ENCODE assay signal across 15 mouse cellular contexts in the genomic region with DNA sequence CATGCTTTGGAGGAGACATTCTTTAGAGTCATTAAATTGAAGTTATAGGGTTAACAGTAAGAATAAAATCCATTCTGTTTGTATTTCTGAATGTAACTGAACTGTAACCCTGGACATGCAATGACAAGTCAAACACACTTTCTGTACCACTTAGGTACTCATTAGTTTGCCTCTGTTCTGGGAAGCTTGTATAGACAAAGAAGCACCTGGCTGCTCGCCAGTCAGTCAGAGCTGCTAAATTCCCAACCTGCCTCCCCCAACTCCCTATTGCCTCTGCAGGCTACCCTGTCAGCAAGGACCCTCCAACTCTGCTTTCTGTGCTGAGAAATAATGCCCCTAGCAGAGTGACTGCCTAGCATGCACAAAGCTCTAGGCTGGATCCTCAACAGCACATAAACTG. TPM values are rescaled to one million over a fixed set of nuclear protein-coding genes. Genes with fewer than 3 reads are reported as not detected.
A peak's percentile ranks its signal among the peaks of the same experiment; 100 is the strongest.
DNase-seq lines count a peak whose midpoint lies in the region; ATAC-seq and TF ChIP-seq lines count a peak whose summit lies in the region.
"Had no signal": no experiment of that assay in that cellular context is flagged by ENCODE, and none has a peak within 500 bp of the region (broad histone marks: within the 10 kb centered on the region; RNA-seq: fewer than 3 reads in every experiment).

No protein-coding gene starts in this region.

- no peaks in the 10 kb centered on the region for H3K9me3 ChIP-seq in heart, embryonic 10.5 days
- no peaks in the 10 kb centered on the region for H3K9me3 ChIP-seq in heart, embryonic 11.5 days (replicated peaks; ENCODE audit: control insufficient read depth, low read length)
- H3K9me3 ChIP-seq in lung, embryonic 15.5 days = no peaks in the 10 kb centered on the region
- H3K9me3 ChIP-seq in liver, embryonic 15.5 days (replicated peaks) = no peaks in the 10 kb centered on the region
- H3K9me3 ChIP-seq: embryonic facial prominence, embryonic 12.5 days; kidney, embryonic 15.5 days had no signal

- no peak overlapping the region for H3K4me2 ChIP-seq in heart, embryonic 11.5 days
- no peak overlapping the region for H3K4me2 ChIP-seq in lung, embryonic 15.5 days
- peak overlapping the region; percentile 20; the same call in 1 of the 2 replicates for H3K4me2 ChIP-seq in liver, embryonic 15.5 days
- H3K4me2 ChIP-seq: embryonic facial prominence, embryonic 12.5 days; kidney, embryonic 15.5 days had no signal

- peak; percentile 57 for DNase-seq in heart, embryonic 10.5 days (ENCODE audit: low spot score)
- no peak for DNase-seq in lung, adult 2 months
- DNase-seq in brain, embryonic 14.5 days (ENCODE audit: low read depth) = peak; percentile 84
- no peak for DNase-seq in gastrocnemius, postnatal 36 days
- DNase-seq: adrenal gland, postnatal 25 days; right cerebral cortex, postnatal 25 days had no signal

- no peak overlapping the region for H3K4me3 ChIP-seq in heart, embryonic 10.5 days
- no peak overlapping the region for H3K4me3 ChIP-seq in heart, embryonic 11.5 days (ENCODE audit: low read depth, low read length)
- H3K4me3 ChIP-seq in lung, embryonic 15.5 days = no peak overlapping the region
- no peak overlapping the region for H3K4me3 ChIP-seq in lung, adult 2 months (replicated peaks; ENCODE audit: extremely low read depth, low read depth, low read length)
- no peak overlapping the region for H3K4me3 ChIP-seq in liver, embryonic 15.5 days (replicated peaks)
- H3K4me3 ChIP-seq: embryonic facial prominence, embryonic 12.5 days; kidney, embryonic 15.5 days had no signal

- intact Hi-C loops in gastrocnemius, postnatal 36 days (cut with DNase I) = no loop called here

- no peak for TF ChIP-seq POLR2A in lung, adult 2 months (IDR thresholded peaks at IDR 0.05; ENCODE audit: borderline replicate concordance, extremely low read depth, low read depth, low read length)
- no peak for TF ChIP-seq POLR2A in brain, embryonic 14.5 days (IDR thresholded peaks at IDR 0.05; ENCODE audit: borderline replicate concordance, extremely low read depth, insufficient read depth, insufficient read length, poor library complexity, severe bottlenecking)

- no peak for ATAC-seq in heart, embryonic 11.5 days (replicated peaks; ENCODE audit: insufficient number of reproducible peaks, low FRiP score, low TSS enrichment)
- ATAC-seq in lung, embryonic 15.5 days (ENCODE audit: borderline replicate concordance, extremely low read depth, low FRiP score, low TSS enrichment) = no peak
- peak; percentile 28; the same call in 1 of the 2 replicates for ATAC-seq in liver, embryonic 15.5 days (ENCODE audit: insufficient read depth)

- H3K4me1 ChIP-seq in heart, embryonic 10.5 days = no peaks in the 10 kb centered on the region
- 0 out of 2 replicates have a peak, but pooled peaks cover 2% of the 10 kb centered on the region for H3K4me1 ChIP-seq in heart, embryonic 11.5 days (ENCODE audit: control insufficient read depth, insufficient read depth, low read length)
- peaks cover 6% of the 10 kb centered on the region for H3K4me1 ChIP-seq in lung, embryonic 15.5 days
- H3K4me1 ChIP-seq in lung, adult 2 months (ENCODE audit: control insufficient read depth, insufficient read depth, low read length) = no peaks in the 10 kb centered on the region; the same call in 1 of the 2 replicates
- H3K4me1 ChIP-seq in liver, embryonic 15.5 days (replicated peaks) = peaks cover 9% of the 10 kb centered on the region; the same call in 1 of the 2 replicates
- H3K4me1 ChIP-seq: kidney, embryonic 15.5 days had no signal

- no peak overlapping the region for H3K9ac ChIP-seq in heart, embryonic 11.5 days (ENCODE audit: low read depth, low read length)
- H3K9ac ChIP-seq in lung, embryonic 15.5 days = no peak overlapping the region
- H3K9ac ChIP-seq in liver, embryonic 15.5 days = no peak overlapping the region
- H3K9ac ChIP-seq: embryonic facial prominence, embryonic 12.5 days; kidney, embryonic 15.5 days had no signal

- H3K27ac ChIP-seq in heart, embryonic 10.5 days = no peak overlapping the region
- no peak overlapping the region for H3K27ac ChIP-seq in heart, embryonic 11.5 days (ENCODE audit: low read depth, low read length)
- H3K27ac ChIP-seq in lung, embryonic 15.5 days = 0 out of 2 replicates have a peak overlapping the region, but pooled peaks have one; percentile 19
- H3K27ac ChIP-seq in liver, embryonic 15.5 days (replicated peaks) = peak overlapping the region; percentile 72
- H3K27ac ChIP-seq: embryonic facial prominence, embryonic 12.5 days; kidney, embryonic 15.5 days had no signal

- H3K27me3 ChIP-seq in heart, embryonic 10.5 days (ENCODE audit: insufficient read depth, poor library complexity, severe bottlenecking) = no peaks in the 10 kb centered on the region
- H3K27me3 ChIP-seq in heart, embryonic 11.5 days (ENCODE audit: control insufficient read depth, insufficient read depth, low read length) = no peaks in the 10 kb centered on the region
- H3K27me3 ChIP-seq in lung, embryonic 15.5 days = no peaks in the 10 kb centered on the region
- no peaks in the 10 kb centered on the region for H3K27me3 ChIP-seq in liver, embryonic 15.5 days
- H3K27me3 ChIP-seq: embryonic facial prominence, embryonic 12.5 days; kidney, embryonic 15.5 days had no signal

- 66% methylated on average over 1 of the region's 1 CpGs for WGBS in heart, embryonic 10.5 days
- WGBS in heart, embryonic 11.5 days (ENCODE audit: insufficient replicate concordance) = 59% methylated on average over 1 of the region's 1 CpGs
- WGBS in lung, embryonic 15.5 days = 21% methylated on average over 1 of the region's 1 CpGs
- 56% methylated on average over 1 of the region's 1 CpGs for WGBS in lung, adult 2 months
- 59% methylated on average over 1 of the region's 1 CpGs for WGBS in liver, embryonic 15.5 days (ENCODE audit: insufficient replicate concordance)

- no peak for TF ChIP-seq CTCF in lung, adult 2 months (IDR thresholded peaks at IDR 0.05; ENCODE audit: insufficient read depth, low read length)
- TF ChIP-seq CTCF in brain, embryonic 14.5 days (IDR thresholded peaks at IDR 0.05; ENCODE audit: borderline replicate concordance, extremely low read depth, insufficient read depth, insufficient read length) = no peak

- H3K36me3 ChIP-seq in heart, embryonic 10.5 days = 0 out of 2 replicates have a peak, but pooled peaks cover 3% of the 10 kb centered on the region
- H3K36me3 ChIP-seq in heart, embryonic 11.5 days (ENCODE audit: control insufficient read depth, insufficient read depth, low read length) = no peaks in the 10 kb centered on the region
- no peaks in the 10 kb centered on the region for H3K36me3 ChIP-seq in lung, embryonic 15.5 days
- no peaks in the 10 kb centered on the region for H3K36me3 ChIP-seq in liver, embryonic 15.5 days (replicated peaks)
- H3K36me3 ChIP-seq: embryonic facial prominence, embryonic 12.5 days had no signal

RNA-seq across cellular contexts. Expression of a gene that starts 10.2 kb away (rescaled TPM):
- polyA plus RNA-seq in heart, embryonic 10.5 days (2016; fragmentation: Nextera tagmentation; extraction: Ambion mirVana) = 58.5 and 70.4 TPM in 2 replicates
- 58.7 and 59.6 TPM in 2 replicates for polyA plus RNA-seq in heart, embryonic 11.5 days (2014; fragmentation: Nextera tagmentation; extraction: Ambion mirVana)
- polyA plus RNA-seq in lung, embryonic 15.5 days (2015; fragmentation: Nextera tagmentation; extraction: Ambion mirVana) = 110 and 112 TPM in 2 replicates
- polyA plus RNA-seq in lung, adult 2 months (2012; rRNA removed) = 25.9 and 44.2 TPM in 2 replicates
- polyA plus RNA-seq in brain, embryonic 14.5 days (2012; rRNA removed) = 98.1 and 112 TPM in 2 replicates
- 40.7 and 40.9 TPM in 2 replicates for polyA plus RNA-seq in liver, embryonic 15.5 days (2015; fragmentation: Nextera tagmentation; extraction: Ambion mirVana)
- 10 to 100 TPM in 1 of 2 experiments, 1 to 10 TPM in 1; 7.3 to 11.0 TPM for total RNA-seq in gastrocnemius, postnatal 36 days (2021)

RNA-seq across cellular contexts. Expression of a gene that starts 49.5 kb away (rescaled TPM):
- 154 and 183 TPM in 2 replicates for polyA plus RNA-seq in heart, embryonic 10.5 days (2016; fragmentation: Nextera tagmentation; extraction: Ambion mirVana)
- 138 and 140 TPM in 2 replicates for polyA plus RNA-seq in heart, embryonic 11.5 days (2014; fragmentation: Nextera tagmentation; extraction: Ambion mirVana)
- polyA plus RNA-seq in lung, embryonic 15.5 days (2015; fragmentation: Nextera tagmentation; extraction: Ambion mirVana) = 146 and 154 TPM in 2 replicates
- polyA plus RNA-seq in lung, adult 2 months (2012; rRNA removed) = 16.4 and 16.9 TPM in 2 replicates
- polyA plus RNA-seq in brain, embryonic 14.5 days (2012; rRNA removed) = 53.1 and 79.0 TPM in 2 replicates
- 53.5 and 57.4 TPM in 2 replicates for polyA plus RNA-seq in liver, embryonic 15.5 days (2015; fragmentation: Nextera tagmentation; extraction: Ambion mirVana)
- total RNA-seq in gastrocnemius, postnatal 36 days (2021) = 10 to 100 TPM; 79.6 to 81.0 TPM

RNA-seq across cellular contexts. Expression of a gene that starts 49.5 kb away (rescaled TPM):
- 12.3 and 15.1 TPM in 2 replicates for polyA plus RNA-seq in heart, embryonic 10.5 days (2016; fragmentation: Nextera tagmentation; extraction: Ambion mirVana)
- polyA plus RNA-seq in heart, embryonic 11.5 days (2014; fragmentation: Nextera tagmentation; extraction: Ambion mirVana) = 9.6 and 11.4 TPM in 2 replicates
- polyA plus RNA-seq in lung, embryonic 15.5 days (2015; fragmentation: Nextera tagmentation; extraction: Ambion mirVana) = 10.4 and 10.9 TPM in 2 replicates
- polyA plus RNA-seq in lung, adult 2 months (2012; rRNA removed) = 6.8 and 7.2 TPM in 2 replicates
- polyA plus RNA-seq in brain, embryonic 14.5 days (2012; rRNA removed) = 8.7 and 9.8 TPM in 2 replicates
- polyA plus RNA-seq in liver, embryonic 15.5 days (2015; fragmentation: Nextera tagmentation; extraction: Ambion mirVana) = 6.2 and 6.8 TPM in 2 replicates
- 1 to 10 TPM; 5.7 to 7.2 TPM for total RNA-seq in gastrocnemius, postnatal 36 days (2021)

RNA-seq across cellular contexts. Expression of a gene that starts 57.7 kb away (rescaled TPM):
- polyA plus RNA-seq in heart, embryonic 10.5 days (2016; fragmentation: Nextera tagmentation; extraction: Ambion mirVana) = 1.5 and 1.7 TPM in 2 replicates
- polyA plus RNA-seq in heart, embryonic 11.5 days (2014; fragmentation: Nextera tagmentation; extraction: Ambion mirVana) = 1.1 and 1.2 TPM in 2 replicates
- 1.3 and 2.0 TPM in 2 replicates for polyA plus RNA-seq in lung, embryonic 15.5 days (2015; fragmentation: Nextera tagmentation; extraction: Ambion mirVana)
- not detected in 2 replicates for polyA plus RNA-seq in lung, adult 2 months (2012; rRNA removed)
- not detected in 2 replicates for polyA plus RNA-seq in brain, embryonic 14.5 days (2012; rRNA removed)
- polyA plus RNA-seq in liver, embryonic 15.5 days (2015; fragmentation: Nextera tagmentation; extraction: Ambion mirVana) = 0.70 and 0.75 TPM in 2 replicates
- not detected for total RNA-seq in gastrocnemius, postnatal 36 days (2021)
- total RNA-seq: adrenal gland, postnatal 25 days; ES-E14; heart, postnatal 25 days; layer of hippocampus, adult 8-10 months; megakaryocyte-erythroid progenitor cell, adult 5-6 weeks had no signal

Comparison
In these comparisons a context has a peak if more than half of its experiments do, and no peak if none do; other contexts are left out.
1. DNase-seq: peak in heart, embryonic 10.5 days (single experiment) and brain, embryonic 14.5 days (single experiment); none in lung, adult 2 months (single experiment) and gastrocnemius, postnatal 36 days (0 of 2).
2. H3K27ac ChIP-seq: peak in lung, embryonic 15.5 days (single experiment) and liver, embryonic 15.5 days (single experiment); none in heart, embryonic 10.5 days (single experiment) and heart, embryonic 11.5 days (single experiment).